Mouse (Mus musculus) embryonic fibroblast, embryonic 13.5 days (primary cell): Measurements from ENCODE around the gene Zmym5. TPM values are rescaled to one million over a fixed set of nuclear protein-coding genes. Genes with fewer than 3 reads are reported as not detected.
"Not testable (repeated sequence)": the region's sequence is repeated elsewhere in the genome, so short reads cannot be mapped to it uniquely, and the experiment has no call there.

Experiments used
- H3K27ac ChIP-seq: 2 replicates; pipeline ENCODE4 v1.5.1; 2012; ENCODE audit warnings: low read length, control low read depth, inconsistent platforms; ENCODE audit not compliant: insufficient read depth
- H3K4me1 ChIP-seq: 2 replicates; pipeline ENCODE4 v1.6.1; 2011; ENCODE audit warnings: low read length; ENCODE audit not compliant: control insufficient read depth, insufficient read depth
- H3K4me3 ChIP-seq: 2 replicates; pipeline ENCODE4 v1.5.1; 2011; ENCODE audit warnings: mild to moderate bottlenecking, control low read depth, low read length; ENCODE audit not compliant: insufficient read depth
- CTCF ChIP-seq: IDR thresholded peaks from 2 replicates; pipeline ENCODE4 v1.5.1; 2011; ENCODE audit warnings: mild to moderate bottlenecking, control low read depth, low read length, moderate library complexity, borderline replicate concordance; ENCODE audit not compliant: insufficient read depth
- POLR2A ChIP-seq: IDR thresholded peaks from 2 replicates; pipeline ENCODE4 v1.6.1; 2011; ENCODE audit warnings: low read depth, mild to moderate bottlenecking, control low read depth, low read length, moderate library complexity
- polyA plus RNA-seq: library from polyadenylated mRNA; stranded (reverse); fragments of >200 nt; gene quantifications from 2 replicates; pipeline ENCODE4 v1.2.4, GENCODE M21; 2011; ENCODE audit warnings: low read depth; ENCODE audit not compliant: missing spikeins, insufficient read length

Gene Zmym5
- polyA plus RNA-seq, 1 experiment: 43.3 TPM

DNA sequence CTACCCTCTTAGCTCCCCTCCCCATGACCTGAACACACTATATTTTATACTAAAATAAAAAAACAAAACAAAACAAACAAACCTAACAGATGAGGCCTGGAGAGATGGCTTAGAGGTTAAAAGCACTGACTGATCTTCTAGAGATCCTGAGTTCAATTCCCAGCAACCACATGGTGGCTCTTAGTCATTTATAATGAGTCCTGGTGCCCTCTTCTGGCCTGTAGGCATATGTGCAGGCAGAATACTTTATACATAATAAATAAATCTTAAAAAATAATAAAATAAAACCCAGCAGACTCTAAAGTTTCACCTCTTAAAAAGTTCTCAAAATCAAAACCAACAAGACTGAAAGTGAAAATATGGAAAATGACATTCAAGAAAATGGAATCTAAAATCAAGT is 13.0 kb upstream of the Zmym5 start:
- Histone ChIP-seq H3K27ac (no peak overlapping the region), H3K4me1 (no peaks in the 10 kb centered on the region), H3K4me3 (no peak overlapping the region)
- no peak for TF ChIP-seq CTCF
- TF ChIP-seq POLR2A: no peak

- H3K4me3 ChIP-seq: no peak overlapping the region
- no peaks in the 10 kb centered on the region for H3K4me1 ChIP-seq
- TF ChIP-seq CTCF (no peak), POLR2A (no peak)
- H3K27ac ChIP-seq: no peak overlapping the region
Measured at GRCm38 (mm10) chr14:56817616-56818015, 6.1 kb upstream of the Zmym5 start.

DNA sequence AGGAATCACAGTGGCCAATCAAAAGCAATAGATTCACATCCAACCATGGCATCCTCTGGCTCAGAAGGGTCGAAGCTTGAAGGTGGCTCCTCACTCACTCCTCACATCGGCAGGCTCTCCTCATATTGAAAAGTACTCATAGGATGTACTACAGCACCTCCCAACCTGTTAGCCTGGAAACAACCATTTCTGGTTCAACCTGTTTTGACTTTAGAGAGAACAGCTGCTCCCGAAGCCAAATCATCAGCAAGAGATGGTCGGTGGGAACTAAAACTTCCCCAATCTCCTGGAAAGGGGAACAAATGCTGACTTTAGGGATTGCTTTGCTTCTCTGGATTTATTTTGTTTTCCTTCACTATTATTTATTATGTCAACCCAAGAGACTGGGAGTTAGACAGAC is 5.6 kb upstream of the Zmym5 start:
- Histone ChIP-seq H3K4me1 (no peaks in the 10 kb centered on the region), H3K4me3 (no peak overlapping the region), H3K27ac (no peak overlapping the region)
- TF ChIP-seq CTCF (no peak), POLR2A (no peak)

GRCm38 (mm10) chr14:56816541-56816940 is 5.0 kb upstream of the Zmym5 start:
- H3K4me3 ChIP-seq: no peak overlapping the region
- no peak overlapping the region for H3K27ac ChIP-seq
- H3K4me1 ChIP-seq: no peaks in the 10 kb centered on the region
- TF ChIP-seq CTCF: no peak

GRCm38 (mm10) chr14:56812520-56813036 is 1.1 kb upstream of the Zmym5 start:
- peak overlapping the region; percentile 92 for H3K27ac ChIP-seq
- H3K4me3 ChIP-seq: peak overlapping the region; percentile 40
- TF ChIP-seq POLR2A (0 out of 2 replicates have a peak, but pooled peaks have one; percentile 44), CTCF (no peak)
- no peaks in the 10 kb centered on the region; the same call in 1 of the 2 replicates for H3K4me1 ChIP-seq

DNA sequence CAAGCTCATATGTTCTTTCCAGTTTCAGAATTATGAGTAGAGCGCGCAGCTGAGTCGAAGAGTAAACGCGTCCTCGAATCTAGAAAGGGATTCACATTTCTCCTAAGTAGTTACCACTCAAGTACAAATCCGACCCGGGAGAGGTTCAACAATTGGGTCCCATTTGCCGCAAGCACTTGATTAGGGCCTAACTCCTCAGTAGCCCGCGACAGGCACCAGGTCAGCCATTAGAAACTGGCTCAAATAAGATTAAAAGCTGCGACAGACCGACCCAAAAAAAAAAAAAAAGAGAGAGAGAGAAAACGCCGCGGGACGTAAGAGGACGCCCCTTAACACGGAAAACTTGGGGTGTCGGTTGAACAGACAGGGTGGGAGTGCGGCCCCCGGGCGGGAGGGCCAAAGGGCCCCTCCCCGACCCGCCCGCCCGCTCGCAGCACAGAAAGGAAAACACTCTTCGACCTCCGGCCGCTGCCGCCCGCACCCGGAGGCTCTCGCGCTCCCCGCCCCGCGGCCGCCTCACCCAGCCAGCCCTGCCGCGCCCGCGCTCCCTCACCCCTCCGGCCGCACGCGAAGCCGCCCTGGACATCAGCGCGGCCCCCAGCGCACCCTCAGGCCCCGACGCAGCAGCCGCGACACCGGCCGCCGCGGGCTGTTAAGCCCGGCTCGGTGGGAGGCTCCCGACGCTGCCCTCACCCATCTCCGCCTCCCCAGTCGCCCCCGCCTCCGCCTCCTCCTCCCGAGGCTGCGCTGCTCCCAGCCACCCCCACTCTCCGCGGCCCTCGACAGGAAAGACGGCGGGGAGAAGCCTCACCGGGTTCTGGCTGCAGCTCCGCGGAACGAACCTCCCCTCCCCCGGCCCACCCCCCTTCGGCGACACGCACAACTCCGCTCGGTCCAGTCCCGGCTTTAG is 480 bp downstream of the Zmym5 start:
- peak overlapping the region; percentile 98 for H3K4me3 ChIP-seq
- not testable (repeated sequence) for H3K4me1 ChIP-seq
- peak overlapping the region; percentile 85 for H3K27ac ChIP-seq

DNA sequence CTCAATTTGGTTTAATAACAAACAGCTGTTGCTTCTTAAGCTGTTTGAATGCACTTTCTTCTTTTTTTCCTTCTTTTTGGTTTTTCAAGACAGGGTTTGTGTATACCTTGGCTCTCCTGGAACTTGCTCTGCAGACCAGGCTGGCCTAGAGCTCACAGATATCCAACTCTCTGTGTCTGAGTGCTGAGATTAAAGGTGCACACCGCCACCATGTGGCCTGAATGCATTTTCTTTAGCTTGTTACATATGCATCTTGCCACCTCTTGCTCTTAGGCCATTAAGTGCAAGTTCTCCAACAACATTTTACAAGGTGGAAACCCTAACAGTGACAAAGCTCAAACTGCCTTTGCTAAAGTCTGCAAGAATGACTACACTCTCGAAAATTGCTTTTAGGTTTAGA is 18.3 kb downstream of the Zmym5 start:
- Histone ChIP-seq H3K4me1 (no peaks in the 10 kb centered on the region), H3K4me3 (no peak overlapping the region), H3K27ac (no peak overlapping the region)
- TF ChIP-seq POLR2A (no peak), CTCF (no peak)

DNA sequence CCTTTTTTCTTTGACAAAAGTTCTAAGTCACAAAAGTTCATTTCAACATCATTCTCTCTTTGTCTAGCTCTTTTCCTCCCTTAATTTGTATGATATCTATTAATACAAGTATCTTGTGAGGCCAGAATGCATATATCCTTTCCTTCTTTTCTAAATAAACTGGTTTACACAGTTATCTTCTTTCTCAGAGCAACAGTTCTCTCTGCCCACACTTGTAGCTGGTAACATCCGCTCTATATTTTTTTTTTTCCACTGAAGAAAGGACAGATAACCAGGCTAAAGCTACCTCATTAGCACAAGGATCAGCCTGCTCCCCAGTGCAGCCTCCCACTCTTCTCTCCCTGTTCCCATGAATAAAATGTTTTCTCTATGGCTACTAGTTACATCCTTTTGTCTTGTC is 26.9 kb downstream of the Zmym5 start:
- H3K4me1 ChIP-seq: no peaks in the 10 kb centered on the region
- H3K4me3 ChIP-seq: no peak overlapping the region
- no peak overlapping the region for H3K27ac ChIP-seq
- TF ChIP-seq CTCF (no peak), POLR2A (no peak)

GRCm38 (mm10) chr14:56778933-56779300 is 32.6 kb downstream of the Zmym5 start:
- Histone ChIP-seq H3K4me1 (peaks cover 3% of the 10 kb centered on the region), H3K4me3 (no peak overlapping the region), H3K27ac (peak overlapping the region; percentile 44; the same call in 1 of the 2 replicates)
- no peak for TF ChIP-seq CTCF
- no peak for TF ChIP-seq POLR2A

- Histone ChIP-seq H3K4me1 (peaks cover 3% of the 10 kb centered on the region), H3K4me3 (peak within 1 kb of the TSS; percentile 84), H3K27ac (peak within 1 kb of the TSS; percentile 85)
- TF ChIP-seq CTCF (no peak), POLR2A (peak; percentile 97)
Measured at GRCm38 (mm10) chr14:56778200-56778932, 33.1 kb downstream of the Zmym5 start, which contains the start of gene Pspc1. Pspc1 (minus strand) TSS chr14:56778316.
